Mouse (Mus musculus) embryonic fibroblast, embryonic 13.5 days (primary cell): ENCODE measurements around the gene P2rx4. TPM values are rescaled to one million over a fixed set of nuclear protein-coding genes. Genes with fewer than 3 reads are reported as not detected.

Source experiments
- H3K27ac ChIP-seq: 2 replicates; pipeline ENCODE4 v1.5.1; 2012; ENCODE audit warnings: low read length, control low read depth, inconsistent platforms; ENCODE audit not compliant: insufficient read depth
- H3K4me1 ChIP-seq: 2 replicates; pipeline ENCODE4 v1.6.1; 2011; ENCODE audit warnings: low read length; ENCODE audit not compliant: control insufficient read depth, insufficient read depth
- H3K4me3 ChIP-seq: 2 replicates; pipeline ENCODE4 v1.5.1; 2011; ENCODE audit warnings: mild to moderate bottlenecking, control low read depth, low read length; ENCODE audit not compliant: insufficient read depth
- CTCF ChIP-seq: IDR thresholded peaks from 2 replicates; pipeline ENCODE4 v1.5.1; 2011; ENCODE audit warnings: mild to moderate bottlenecking, control low read depth, low read length, moderate library complexity, borderline replicate concordance; ENCODE audit not compliant: insufficient read depth
- POLR2A ChIP-seq: IDR thresholded peaks from 2 replicates; pipeline ENCODE4 v1.6.1; 2011; ENCODE audit warnings: low read depth, mild to moderate bottlenecking, control low read depth, low read length, moderate library complexity
- polyA plus RNA-seq: library from polyadenylated mRNA; stranded (reverse); fragments of >200 nt; gene quantifications from 2 replicates; pipeline ENCODE4 v1.2.4, GENCODE M21; 2011; ENCODE audit warnings: low read depth; ENCODE audit not compliant: missing spikeins, insufficient read length

Gene P2rx4
- polyA plus RNA-seq, 1 experiment, result 43.1 TPM

- Histone ChIP-seq H3K4me3 (no peak overlapping the region), H3K4me1 (no peaks in the 10 kb centered on the region), H3K27ac (no peak overlapping the region)
- TF ChIP-seq POLR2A (no peak), CTCF (no peak)
Measured at GRCm38 (mm10) chr5:122743880-122744422, 36.6 kb downstream of the P2rx4 start.

GRCm38 (mm10) chr5:122747950-122748349 is 40.6 kb downstream of the P2rx4 start:
- TF ChIP-seq CTCF (no peak), POLR2A (no peak)
- H3K27ac ChIP-seq, result no peak overlapping the region
- H3K4me3 ChIP-seq, result no peak overlapping the region
- H3K4me1 ChIP-seq, result no peaks in the 10 kb centered on the region

- Histone ChIP-seq H3K4me1 (no peaks in the 10 kb centered on the region), H3K27ac (no peak overlapping the region), H3K4me3 (no peak overlapping the region)
- TF ChIP-seq CTCF (no peak), POLR2A (no peak)
Measured at GRCm38 (mm10) chr5:122754477-122754876, 47.1 kb downstream of the P2rx4 start.

- no peak overlapping the region for H3K4me3 ChIP-seq
- no peaks in the 10 kb centered on the region for H3K4me1 ChIP-seq
- H3K27ac ChIP-seq, result no peak overlapping the region
- TF ChIP-seq CTCF (no peak), POLR2A (no peak)
Measured at GRCm38 (mm10) chr5:122755620-122756019, 48.3 kb downstream of the P2rx4 start.

- Histone ChIP-seq H3K27ac (no peak overlapping the region), H3K4me1 (no peaks in the 10 kb centered on the region), H3K4me3 (no peak overlapping the region)
- TF ChIP-seq CTCF, result no peak
- no peak for TF ChIP-seq POLR2A
Measured at GRCm38 (mm10) chr5:122756144-122756543, 48.8 kb downstream of the P2rx4 start.

GRCm38 (mm10) chr5:122756680-122757079 is 49.3 kb downstream of the P2rx4 start:
- H3K4me1 ChIP-seq, result no peaks in the 10 kb centered on the region
- no peak overlapping the region for H3K27ac ChIP-seq
- H3K4me3 ChIP-seq, result no peak overlapping the region
- TF ChIP-seq POLR2A (no peak), CTCF (no peak)

GRCm38 (mm10) chr5:122763271-122764031 is 56.1 kb downstream of the P2rx4 start:
- TF ChIP-seq POLR2A, result no peak
- TF ChIP-seq CTCF, result no peak
- Histone ChIP-seq H3K4me3 (no peak overlapping the region), H3K4me1 (no peaks in the 10 kb centered on the region), H3K27ac (no peak overlapping the region)

GRCm38 (mm10) chr5:122764032-122764464 is 56.7 kb downstream of the P2rx4 start:
- Histone ChIP-seq H3K4me1 (no peaks in the 10 kb centered on the region), H3K27ac (no peak overlapping the region), H3K4me3 (no peak overlapping the region)
- TF ChIP-seq CTCF, result peak; percentile 27; the same call in 1 of the 2 replicates
- TF ChIP-seq POLR2A, result no peak

GRCm38 (mm10) chr5:122767283-122767682 is 59.9 kb downstream of the P2rx4 start:
- no peak overlapping the region for H3K27ac ChIP-seq
- no peak for TF ChIP-seq POLR2A
- TF ChIP-seq CTCF, result no peak
- H3K4me1 ChIP-seq, result peaks cover 4% of the 10 kb centered on the region; the same call in 1 of the 2 replicates
- H3K4me3 ChIP-seq, result no peak overlapping the region

- no peak for TF ChIP-seq CTCF
- TF ChIP-seq POLR2A, result no peak
- H3K27ac ChIP-seq, result no peak overlapping the region
- H3K4me1 ChIP-seq, result peaks cover 4% of the 10 kb centered on the region; the same call in 1 of the 2 replicates
- no peak overlapping the region for H3K4me3 ChIP-seq
Measured at GRCm38 (mm10) chr5:122769101-122769568, 61.8 kb downstream of the P2rx4 start.
